Mouse (Mus musculus) olfactory bulb, adult 2 months (tissue): ENCODE measurements at regions not wholly inside any gene's neighbourhood (a gene's known extent, or its start where the extent isn't known, plus 50 kb on each side); places are given as distances from the start of the nearest gene placed in this dataset.

Experiments used
- H3K27ac ChIP-seq: fragments of 200-500 bp; 2 replicates; pipeline ENCODE4 v1.5.1; 2012; ENCODE audit warnings: low read depth, low read length; ENCODE audit not compliant: insufficient read depth
- H3K4me1 ChIP-seq: fragments of 200-500 bp; 2 replicates; pipeline ENCODE4 v1.6.1; 2012; ENCODE audit warnings: low read length; ENCODE audit not compliant: control insufficient read depth, insufficient read depth
- H3K4me3 ChIP-seq: fragments of 200-500 bp; 2 replicates; pipeline ENCODE4 v1.5.1; 2012; ENCODE audit warnings: mild to moderate bottlenecking, low read depth, low read length, moderate library complexity; ENCODE audit not compliant: insufficient read depth
- CTCF ChIP-seq: fragments of 200-500 bp; IDR thresholded peaks from 2 replicates; pipeline ENCODE4 v1.5.1; 2012; ENCODE audit warnings: low read depth, mild to moderate bottlenecking, low read length, moderate library complexity; ENCODE audit not compliant: insufficient read depth
- POLR2A ChIP-seq: fragments of 200-500 bp; IDR thresholded peaks from 2 replicates; pipeline ENCODE4 v1.6.1; 2012; ENCODE audit warnings: mild to moderate bottlenecking, low read depth, low read length, moderate library complexity; ENCODE audit not compliant: insufficient read depth
- WGBS: fragments of 180-500 bp; shearing (Covaris S2); methylation state at CpG from one replicate; pipeline ENCODE4 v1.1.7; 2018; 5-methylcytosine and 5-hydroxymethylcytosine counted together

DNA sequence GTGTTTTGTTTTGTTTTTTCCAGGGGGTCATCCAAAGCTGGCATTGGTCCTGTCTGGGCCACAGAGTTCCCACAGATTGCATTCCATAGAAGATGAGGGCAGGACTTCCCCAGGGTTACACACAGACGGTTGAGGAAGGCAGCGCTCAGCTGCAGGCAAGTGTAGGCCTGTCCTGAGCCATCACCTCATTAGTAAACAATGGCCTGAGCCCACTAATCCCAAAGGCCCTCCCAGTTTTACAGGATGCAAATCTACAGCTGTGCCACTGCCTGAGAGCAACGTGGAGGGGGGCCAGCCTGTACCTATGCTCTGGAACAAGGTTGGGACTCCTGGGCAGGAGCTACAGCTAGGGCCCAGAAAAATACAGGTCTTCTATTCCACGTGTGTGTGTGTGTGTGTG, 55.7 kb upstream of the Tle3 start:
- peaks cover 19% of the 10 kb centered on the region for H3K4me1 ChIP-seq
- no peak overlapping the region for H3K4me3 ChIP-seq
- no peak for TF ChIP-seq CTCF
- TF ChIP-seq POLR2A = no peak
- H3K27ac ChIP-seq = no peak overlapping the region
- WGBS = 78% methylated on average over 4 of the region's 4 CpGs

DNA sequence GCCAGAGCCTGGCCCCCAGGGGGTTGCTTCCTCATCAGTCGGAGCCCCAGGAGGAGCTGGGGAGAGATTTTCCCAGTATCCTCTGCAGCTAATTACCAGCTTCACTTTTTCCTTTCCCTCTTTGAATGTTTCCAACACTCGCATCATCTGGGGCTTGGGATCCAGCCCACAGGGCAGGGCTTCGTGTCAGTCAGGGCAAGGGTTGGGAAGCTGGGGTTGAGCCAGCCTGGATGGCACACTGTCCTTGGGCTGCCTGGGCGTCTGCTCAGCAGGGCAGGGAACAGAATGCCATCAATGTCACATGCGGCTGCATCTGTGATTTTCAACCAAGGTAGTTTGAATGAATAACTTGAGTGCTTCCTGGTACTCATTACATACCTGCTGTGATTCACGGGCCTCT, 52.4 kb upstream of the Tle3 start:
- Histone ChIP-seq H3K4me3 (no peak overlapping the region), H3K4me1 (peaks cover 38% of the 10 kb centered on the region), H3K27ac (no peak overlapping the region)
- no peak for TF ChIP-seq CTCF
- 29% methylated on average over 6 of the region's 6 CpGs for WGBS

DNA sequence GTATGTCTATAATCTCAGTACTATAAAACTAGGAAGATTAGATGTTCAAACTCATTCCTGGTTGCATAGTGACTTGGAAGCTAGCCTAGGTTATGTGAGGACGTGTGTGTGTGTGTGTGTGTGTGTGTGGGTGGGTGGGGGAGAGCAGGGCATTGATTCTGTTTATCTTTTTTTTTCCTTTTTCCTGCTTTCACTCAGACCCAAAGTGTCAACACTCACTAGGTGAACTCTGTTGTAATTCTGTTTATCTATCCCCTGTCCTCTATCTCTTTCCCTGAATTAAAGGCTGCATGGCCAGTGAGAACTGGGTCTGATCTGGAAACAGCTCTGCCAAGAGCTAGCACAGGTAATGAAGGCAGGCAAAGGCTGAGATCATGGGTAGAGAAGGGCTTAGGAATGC, 50.9 kb upstream of the Tle3 start:
- no peak for TF ChIP-seq POLR2A
- TF ChIP-seq CTCF = no peak
- 68% methylated on average over 1 of the region's 1 CpGs for WGBS
- no peak overlapping the region for H3K27ac ChIP-seq
- no peak overlapping the region for H3K4me3 ChIP-seq
- H3K4me1 ChIP-seq = peaks cover 40% of the 10 kb centered on the region

DNA sequence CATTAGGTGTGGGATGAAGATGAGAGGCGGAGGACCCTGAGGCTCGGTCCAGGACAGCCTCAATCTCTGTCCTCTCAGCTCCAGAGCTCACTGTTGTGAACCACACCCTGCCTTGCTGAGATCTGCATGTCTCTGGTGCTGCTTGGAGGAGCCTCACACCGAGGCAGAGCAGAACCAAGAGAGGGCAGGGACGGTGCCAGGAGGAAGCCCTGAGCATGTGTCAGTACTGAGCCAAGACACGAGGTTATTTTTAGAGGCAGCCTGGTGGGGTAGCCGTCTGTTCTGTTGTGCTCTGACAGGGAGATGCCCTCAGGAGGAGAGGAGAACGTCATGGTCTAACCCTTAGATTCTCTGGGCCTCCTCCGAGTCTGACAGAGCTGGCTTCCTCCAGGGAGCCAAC, 50.3 kb upstream of the Tle3 start:
- Histone ChIP-seq H3K4me1 (peaks cover 41% of the 10 kb centered on the region), H3K4me3 (no peak overlapping the region), H3K27ac (no peak overlapping the region)
- 67% methylated on average over 8 of the region's 8 CpGs for WGBS
- TF ChIP-seq POLR2A = no peak
- TF ChIP-seq CTCF = no peak

DNA sequence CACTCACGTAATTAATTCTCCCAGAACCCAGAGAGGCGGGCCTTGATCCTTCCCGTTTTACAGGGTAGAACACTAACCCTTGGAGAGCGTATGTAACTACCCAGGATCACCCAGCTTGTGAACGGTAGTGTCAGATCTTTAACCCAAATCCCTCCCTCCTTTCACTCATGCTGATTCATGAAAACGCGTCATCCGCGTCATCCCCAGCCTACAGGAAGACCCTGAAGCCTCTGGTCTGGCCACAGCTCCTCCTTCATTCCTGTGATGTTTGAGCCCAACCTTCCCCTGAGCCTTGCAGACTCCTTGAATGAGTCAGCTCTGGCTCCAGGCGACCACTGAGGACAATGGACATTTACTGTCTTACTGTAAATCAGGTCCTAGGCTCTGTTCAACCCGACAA, 49.8 kb upstream of the Tle3 start:
- TF ChIP-seq CTCF (no peak), POLR2A (no peak)
- 85% methylated on average over 11 of the region's 11 CpGs for WGBS
- no peak overlapping the region for H3K27ac ChIP-seq
- H3K4me3 ChIP-seq = no peak overlapping the region
- peaks cover 41% of the 10 kb centered on the region for H3K4me1 ChIP-seq
